Mouse (Mus musculus) ovary, postnatal 10 days (tissue): ENCODE results near the gene Ak9.

ENCODE experiments used
- DNase-seq: peaks from one replicate; pipeline ENCODE4 v3.0.0; 2022; ENCODE audit warnings: low spot score

The Ak9 gene

GRCm38 (mm10) chr10:41451656-41452055 lies 147.9 kb downstream of the Ak9 start:
- DNase-seq: no peak

- DNase-seq: no peak
Measured at GRCm38 (mm10) chr10:41452791-41453190, 149.0 kb downstream of the Ak9 start.

- no peak for DNase-seq
Measured at GRCm38 (mm10) chr10:41459990-41460389, 156.2 kb downstream of the Ak9 start.

- no peak for DNase-seq
Measured at GRCm38 (mm10) chr10:41460501-41460900, 156.7 kb downstream of the Ak9 start.

- DNase-seq: no peak
Measured at GRCm38 (mm10) chr10:41461057-41461722, 157.4 kb downstream of the Ak9 start.

GRCm38 (mm10) chr10:41464401-41464955 lies 160.7 kb downstream of the Ak9 start:
- DNase-seq: no peak

- DNase-seq: no peak
Measured at GRCm38 (mm10) chr10:41467325-41467724, 163.5 kb downstream of the Ak9 start.

- DNase-seq: no peak
Measured at GRCm38 (mm10) chr10:41470693-41471092, 166.9 kb downstream of the Ak9 start.

- DNase-seq: no peak
Measured at GRCm38 (mm10) chr10:41472534-41472933, 168.8 kb downstream of the Ak9 start.

- DNase-seq: no peak
Measured at GRCm38 (mm10) chr10:41472962-41473481, 169.2 kb downstream of the Ak9 start.

- DNase-seq: no peak
Measured at GRCm38 (mm10) chr10:41473782-41474468, 170.1 kb downstream of the Ak9 start.

GRCm38 (mm10) chr10:41474981-41475391 lies 171.2 kb downstream of the Ak9 start:
- no peak for DNase-seq

- DNase-seq: peak; percentile 40
Measured at GRCm38 (mm10) chr10:41476171-41477017, 172.6 kb downstream of the Ak9 start, which contains the start of gene Mical1. Gene Mical1, plus strand, starts transcription at chr10:41476314.

- no peak for DNase-seq
Measured at GRCm38 (mm10) chr10:41477018-41477277, 173.2 kb downstream of the Ak9 start.

GRCm38 (mm10) chr10:41477278-41478181 lies 173.8 kb downstream of the Ak9 start:
- DNase-seq: no peak

- DNase-seq: no peak
Measured at GRCm38 (mm10) chr10:41479961-41480360, 176.2 kb downstream of the Ak9 start.

GRCm38 (mm10) chr10:41480938-41481880 lies 177.4 kb downstream of the Ak9 start:
- DNase-seq: no peak

GRCm38 (mm10) chr10:41482446-41482845 lies 178.7 kb downstream of the Ak9 start:
- DNase-seq: no peak
